Mouse (Mus musculus) MN1 (cell line): ENCODE results near the gene Rab5a.
"Not testable (repeated sequence)": the region's sequence is repeated elsewhere in the genome, so short reads cannot be mapped to it uniquely, and the experiment has no call there.

Experiments
- DNase-seq: peaks from one replicate; pipeline ENCODE4 v3.0.0-alpha.2; 2016; ENCODE audit warnings: low spot score

The Rab5a gene

DNA sequence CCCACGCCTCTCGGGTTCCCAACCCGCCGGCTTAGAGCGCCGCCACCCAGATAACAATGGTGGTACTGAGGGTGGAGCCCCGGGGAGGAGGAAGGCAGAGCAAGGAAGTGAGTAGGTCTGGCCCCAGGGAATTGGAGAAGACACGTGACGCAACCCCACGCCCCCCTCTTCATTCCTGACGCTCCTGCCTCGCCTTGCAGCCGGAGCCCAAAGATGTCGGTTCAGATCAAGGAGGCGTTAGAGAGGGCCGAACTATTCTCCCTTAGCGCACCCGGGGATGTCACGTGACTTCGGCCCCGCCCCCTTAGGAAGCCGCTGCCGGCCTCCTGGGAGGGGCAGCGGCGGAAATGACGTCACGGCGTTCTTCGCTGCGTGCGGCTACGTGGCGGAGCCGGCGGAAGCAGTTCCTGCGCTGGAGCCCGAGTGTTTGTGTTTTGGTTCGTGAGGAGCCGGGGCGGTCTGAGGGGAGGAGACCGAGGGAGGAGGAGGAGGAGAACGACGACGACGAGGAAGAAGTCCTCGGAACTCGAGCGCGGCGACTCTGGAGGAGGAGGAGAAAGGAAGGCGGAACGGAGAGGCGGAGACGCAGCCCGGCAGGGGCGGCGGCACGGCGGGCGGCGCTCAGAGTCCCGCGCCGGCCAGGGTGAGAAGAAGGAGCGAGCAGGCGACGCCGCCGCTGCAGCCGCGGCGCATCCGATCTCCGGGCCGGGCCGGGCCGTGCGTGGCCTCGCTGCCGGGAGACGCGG is at the start of gene Rab5a:
Gene Rab5a, plus strand, starts transcription at position 377 of the 746 bp plus-strand sequence.
- peak; percentile 100 for DNase-seq

DNA sequence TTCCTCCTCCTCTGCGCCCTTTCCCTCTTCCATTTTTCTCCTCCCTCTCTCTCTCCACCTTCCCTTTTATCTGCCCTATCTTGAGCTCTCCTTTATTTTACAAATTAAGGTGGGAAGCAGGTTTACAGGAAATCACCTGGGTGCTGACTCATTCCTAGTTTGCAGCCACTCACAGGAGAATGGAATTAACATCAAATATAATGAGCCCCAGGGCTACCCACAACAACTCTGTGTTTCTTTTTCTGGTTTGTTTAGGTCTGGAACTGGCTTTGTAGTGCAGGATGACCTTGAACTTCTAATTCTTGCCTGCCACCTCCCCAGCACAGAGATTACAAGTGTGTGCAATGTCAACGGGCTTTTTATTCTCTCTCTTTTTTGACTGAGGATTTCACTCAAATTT is 22.9 kb upstream of the Rab5a start:
- DNase-seq, result no peak

DNA sequence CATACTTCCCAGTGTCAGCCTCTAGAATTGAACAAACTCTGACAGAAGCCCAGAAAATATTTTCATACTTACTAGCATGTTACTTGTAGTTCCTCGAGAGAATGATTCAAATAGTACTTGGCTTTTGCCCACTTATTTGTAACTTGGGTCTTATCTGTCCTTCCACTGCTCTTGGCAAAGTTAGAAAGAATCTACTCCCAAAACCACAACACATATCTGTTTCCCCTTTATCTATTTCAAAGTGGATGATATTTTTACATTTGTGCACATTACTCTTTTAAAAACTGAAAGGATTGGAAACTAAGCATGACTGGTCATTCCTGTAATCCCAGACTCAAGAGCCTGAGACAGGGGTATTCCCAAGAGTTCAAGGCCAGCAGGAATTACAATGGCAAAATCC is 22.3 kb upstream of the Rab5a start:
- no peak for DNase-seq

DNA sequence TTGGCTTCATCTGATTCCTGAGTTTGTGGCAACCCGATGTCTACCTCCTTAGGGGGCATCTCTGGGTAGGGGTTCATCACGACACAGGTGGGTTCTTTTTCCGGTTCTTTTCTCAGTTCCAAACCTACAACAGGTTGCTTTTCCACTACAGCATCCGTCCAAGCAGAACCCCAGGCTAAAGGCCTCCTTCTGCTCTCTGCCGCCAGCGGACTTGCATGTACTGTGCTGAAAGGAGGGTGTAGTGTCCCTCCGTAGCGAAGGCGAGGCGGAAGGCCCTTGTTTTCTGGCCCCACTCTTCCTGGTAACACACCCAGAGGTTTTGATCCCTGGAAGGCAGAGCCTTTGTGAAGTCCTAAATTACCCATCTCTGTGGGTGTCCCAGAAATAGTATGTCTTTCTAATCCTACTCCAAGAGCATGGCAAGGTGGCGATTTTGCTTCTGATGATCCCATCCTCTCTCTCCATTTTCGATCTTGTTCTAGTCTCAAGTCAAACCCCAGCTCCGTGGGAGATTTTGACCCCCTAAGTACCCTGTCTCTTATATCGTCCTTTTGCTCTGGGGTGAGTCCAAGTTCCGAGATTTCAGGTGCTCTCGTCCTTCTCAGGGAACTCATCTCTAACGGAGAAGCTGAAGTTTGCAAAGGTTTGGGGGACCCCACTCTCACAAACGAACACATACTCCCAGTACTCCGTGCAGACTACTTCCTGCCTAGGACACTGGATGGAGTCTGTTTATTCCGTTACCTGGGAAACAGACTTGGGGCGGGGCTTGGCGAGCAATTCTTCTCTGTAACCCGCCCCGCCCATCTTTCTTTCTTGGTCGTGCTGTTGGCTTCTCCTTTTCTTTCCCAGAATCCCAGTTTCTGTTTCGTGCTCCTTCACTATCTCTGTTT is 16.2 kb upstream of the Rab5a start, which contains the start of gene Efhb:
Gene Efhb, minus strand, starts transcription at position 719 of the 893 bp plus-strand sequence.
- DNase-seq, result peak; percentile 95

DNA sequence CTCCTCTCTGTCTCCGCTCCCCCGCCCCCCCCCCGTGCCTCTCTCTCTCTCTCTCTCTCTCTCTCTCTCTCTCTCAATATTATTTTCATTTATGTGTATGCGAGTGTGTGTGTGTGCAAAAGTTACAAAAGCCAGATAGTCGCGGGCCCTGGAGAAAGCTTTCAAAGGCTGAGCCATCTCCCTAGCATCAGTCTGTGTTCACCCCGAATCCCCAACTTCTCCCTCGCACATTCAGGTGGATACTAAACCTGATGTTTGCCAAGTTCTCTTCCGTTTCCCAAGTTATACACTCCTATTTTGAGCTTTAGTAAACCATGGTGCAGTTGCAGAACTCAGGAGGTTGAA is 15.6 kb upstream of the Rab5a start:
- peak; percentile 17 for DNase-seq

DNA sequence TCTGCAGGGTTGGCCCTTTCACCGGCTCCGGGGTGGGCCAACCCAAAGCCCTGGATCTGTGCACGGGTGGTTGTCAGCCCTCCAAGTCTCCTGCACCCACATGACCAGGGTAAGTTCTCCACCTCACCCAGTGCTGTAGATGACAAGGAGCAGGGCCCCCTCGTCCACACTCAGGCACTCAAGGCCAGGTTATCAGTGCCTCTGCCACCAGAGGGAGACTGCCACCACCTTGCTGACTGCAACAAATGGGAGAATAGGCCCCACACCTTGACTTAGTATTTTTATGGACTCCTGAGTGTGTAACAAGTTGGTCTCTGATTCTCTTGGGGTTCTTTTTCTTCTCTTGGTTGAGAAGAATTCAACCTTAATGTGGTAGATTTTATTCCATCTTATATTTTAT is 13.5 kb upstream of the Rab5a start:
- no peak for DNase-seq

DNA sequence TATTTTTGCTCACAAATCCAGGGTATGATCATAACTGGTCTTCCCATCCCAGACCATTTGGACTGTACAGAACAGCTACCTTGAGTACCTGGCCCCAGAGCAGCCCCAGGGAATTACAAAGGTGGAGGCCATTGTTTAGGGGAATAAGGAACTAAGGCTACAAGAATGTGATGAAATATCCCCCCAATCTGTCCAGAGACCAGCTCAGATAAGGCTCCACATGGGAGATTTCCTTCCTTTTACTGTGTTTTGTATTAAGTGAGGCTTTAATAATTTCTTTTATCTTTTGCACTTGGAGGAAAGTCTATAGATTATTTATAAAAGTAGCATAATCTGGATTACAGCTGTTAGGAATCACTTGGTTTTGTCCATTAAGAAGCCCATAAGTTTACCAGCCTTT is 10.3 kb upstream of the Rab5a start:
- DNase-seq, result no peak

DNA sequence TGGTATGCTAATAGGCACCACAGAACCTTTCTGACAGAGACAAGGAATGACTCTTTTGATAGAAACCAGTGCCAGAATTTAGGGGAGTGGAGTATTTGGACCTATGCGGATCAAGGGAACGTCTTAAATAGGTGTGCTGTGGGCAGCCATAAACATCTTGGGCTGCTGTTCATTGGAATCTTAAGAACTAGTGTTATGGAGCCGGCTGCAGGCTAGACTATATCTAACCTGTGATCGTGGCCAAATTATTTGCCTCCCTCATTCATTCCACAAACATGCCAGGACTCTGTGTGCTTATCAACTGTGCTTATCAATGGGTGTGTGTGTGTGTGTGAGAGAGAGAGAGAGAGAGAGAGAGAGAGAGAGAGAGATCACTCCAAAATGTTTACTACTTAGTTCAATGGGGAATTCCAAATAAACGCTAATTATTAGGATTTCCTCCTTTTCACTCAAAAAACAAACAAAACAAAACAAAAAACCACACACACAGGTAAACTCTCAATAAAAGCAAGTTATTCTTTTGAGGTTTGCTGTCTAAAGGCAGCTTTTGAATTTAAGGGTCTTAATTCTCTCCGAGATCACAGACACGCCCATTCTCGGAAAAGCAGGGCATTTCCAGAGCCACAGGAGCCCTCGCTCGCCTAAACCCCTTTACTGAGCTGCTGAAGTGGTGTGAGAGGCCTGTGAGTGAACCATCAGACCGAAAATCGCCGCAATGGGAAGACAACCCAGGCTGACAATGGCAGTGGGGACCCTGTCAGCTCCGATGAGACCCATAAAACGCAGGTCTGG is 772 bp upstream of the Rab5a start:
- DNase-seq, result peak; percentile 22

DNA sequence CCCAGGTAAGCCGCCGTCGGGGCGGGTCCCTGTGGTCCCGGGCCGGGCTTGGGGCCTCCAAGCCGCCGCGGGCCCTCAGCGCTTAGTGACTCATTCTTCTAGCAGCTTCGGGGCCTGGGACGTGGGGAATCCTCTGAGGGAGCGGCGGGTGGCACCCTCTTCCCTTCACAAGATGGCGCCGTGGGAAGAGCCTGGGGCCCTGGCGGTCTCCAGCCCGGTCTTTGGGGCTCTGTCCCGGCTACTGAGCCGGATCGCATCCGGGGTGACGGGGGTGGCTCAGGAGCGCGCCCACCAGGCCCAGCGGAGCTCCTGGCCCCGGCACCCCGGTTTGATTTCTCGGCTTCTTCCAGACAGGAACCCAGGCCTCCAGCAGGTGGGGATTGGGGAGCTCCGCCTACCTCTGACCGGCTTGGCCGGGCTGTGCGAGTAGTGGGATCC is 589 bp downstream of the Rab5a start:
- peak; percentile 75 for DNase-seq

DNA sequence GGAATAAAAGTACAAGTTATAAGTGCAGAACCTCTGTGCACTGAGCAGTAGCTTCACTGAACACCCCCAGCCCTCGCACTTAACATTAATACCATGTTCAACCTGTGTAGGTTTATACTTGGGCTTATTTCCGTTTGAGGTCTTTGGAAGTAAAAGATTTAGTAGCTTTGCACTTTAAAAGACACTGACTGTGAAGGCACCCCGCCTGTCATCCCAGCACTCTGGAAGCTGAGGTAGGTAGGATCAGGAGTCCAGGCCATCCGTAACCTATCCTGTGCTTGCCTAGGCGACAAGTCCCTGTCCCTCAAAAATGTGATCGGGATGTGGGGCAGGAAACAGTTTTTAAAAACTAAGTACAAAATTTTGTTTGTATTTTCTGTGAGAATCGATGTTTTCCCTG is 1.4 kb downstream of the Rab5a start:
- no peak for DNase-seq

DNA sequence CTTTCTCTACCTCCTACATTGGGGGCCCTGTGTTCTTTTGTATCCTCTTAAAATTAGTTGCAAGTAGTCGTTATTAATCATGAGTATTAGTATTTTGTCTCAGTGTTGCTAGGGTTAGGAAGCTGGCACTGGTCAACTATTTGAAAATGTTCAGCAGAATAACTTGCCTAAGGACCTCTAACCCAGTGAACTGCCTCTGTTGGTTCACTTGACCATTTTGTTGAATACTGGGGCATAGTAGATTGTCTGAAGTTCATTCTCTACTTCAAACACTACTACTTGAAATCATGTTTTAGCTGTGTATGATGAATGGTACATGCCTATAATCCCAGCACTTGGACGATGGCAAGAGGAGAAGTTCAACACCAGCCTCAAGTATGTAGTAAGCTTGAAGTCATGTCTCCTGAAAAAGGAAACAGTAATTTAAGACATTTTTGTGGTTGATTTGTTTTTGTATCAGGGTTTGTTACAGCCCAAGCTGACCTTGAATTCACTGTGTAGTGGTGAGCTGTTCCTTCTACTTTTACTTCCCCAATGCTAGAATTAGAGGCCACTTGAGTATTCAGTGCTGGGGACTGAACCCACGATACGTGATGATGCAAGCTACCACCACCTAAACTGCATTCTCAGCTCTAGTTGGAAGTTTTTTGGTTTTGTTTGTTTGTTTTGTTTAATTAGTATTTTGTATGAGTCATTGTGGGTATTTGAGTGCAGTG is 9.4 kb downstream of the Rab5a start:
- no peak for DNase-seq

DNA sequence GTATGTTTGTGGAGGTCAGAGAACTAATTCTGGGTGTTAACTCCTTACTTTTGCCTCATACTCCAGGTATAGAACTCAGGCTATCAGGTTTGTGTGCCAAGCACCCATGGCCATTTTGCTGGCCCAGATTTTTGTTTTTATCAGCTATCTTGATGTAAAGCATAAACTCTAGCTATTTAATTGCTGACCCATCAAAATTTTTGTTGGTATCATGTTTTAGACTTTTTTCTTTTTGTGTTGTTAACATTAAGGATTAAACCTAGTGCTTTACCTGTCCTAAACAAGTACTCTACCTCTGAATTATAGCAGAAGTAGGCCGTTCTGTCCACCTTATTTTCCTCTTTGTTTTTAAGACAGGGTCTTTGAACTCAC is 10.0 kb downstream of the Rab5a start:
- no peak for DNase-seq

DNA sequence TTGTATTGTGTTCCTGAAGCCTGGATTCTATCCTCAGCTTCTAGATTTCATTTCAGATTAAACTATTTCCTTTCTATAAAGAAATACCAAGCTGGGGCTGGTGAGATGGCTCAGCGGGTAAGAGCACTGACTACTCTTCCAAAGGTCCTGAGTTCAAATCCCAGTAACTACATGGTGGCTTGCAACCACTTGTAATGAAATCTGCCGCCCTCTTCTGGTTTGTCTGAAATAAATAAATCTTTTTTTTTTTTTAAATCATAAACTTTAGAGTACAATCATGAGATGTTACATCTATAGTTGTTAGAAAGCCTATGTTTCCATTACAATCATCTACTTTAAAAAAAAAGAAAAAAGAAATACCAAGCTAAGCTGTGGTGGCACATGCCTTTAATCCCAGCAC is 23.9 kb downstream of the Rab5a start:
- no peak for DNase-seq

DNA sequence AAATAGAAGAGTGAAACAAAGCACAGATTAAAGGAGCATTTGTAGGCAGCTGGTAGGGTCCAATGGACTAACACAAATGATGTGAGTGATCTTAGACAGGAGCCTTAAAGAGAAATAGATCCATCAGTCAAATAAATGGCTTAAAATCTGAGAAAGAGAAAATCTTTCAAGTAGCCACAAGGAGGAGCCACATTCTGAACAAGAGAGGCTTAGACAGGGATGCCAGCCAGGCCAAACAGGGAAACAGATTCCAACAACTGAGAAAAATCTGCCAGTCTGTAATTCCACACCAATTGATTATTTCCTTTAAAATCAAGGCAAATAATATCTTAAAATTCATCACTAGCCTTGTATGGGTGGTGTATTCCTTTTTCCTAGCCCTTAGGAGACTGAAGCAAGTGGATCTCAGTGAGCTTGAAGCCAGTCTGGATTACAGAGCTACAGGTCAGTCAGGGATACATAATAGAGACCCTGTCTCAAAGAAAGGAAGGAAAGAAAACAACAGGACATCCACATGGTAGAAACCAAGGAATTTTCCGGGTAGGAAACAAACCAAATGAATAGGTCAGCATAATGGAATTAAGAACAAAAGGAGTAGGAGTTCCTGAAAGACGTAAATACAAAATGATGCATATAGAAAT is 33.4 kb downstream of the Rab5a start:
- DNase-seq, result peak; percentile 66

DNA sequence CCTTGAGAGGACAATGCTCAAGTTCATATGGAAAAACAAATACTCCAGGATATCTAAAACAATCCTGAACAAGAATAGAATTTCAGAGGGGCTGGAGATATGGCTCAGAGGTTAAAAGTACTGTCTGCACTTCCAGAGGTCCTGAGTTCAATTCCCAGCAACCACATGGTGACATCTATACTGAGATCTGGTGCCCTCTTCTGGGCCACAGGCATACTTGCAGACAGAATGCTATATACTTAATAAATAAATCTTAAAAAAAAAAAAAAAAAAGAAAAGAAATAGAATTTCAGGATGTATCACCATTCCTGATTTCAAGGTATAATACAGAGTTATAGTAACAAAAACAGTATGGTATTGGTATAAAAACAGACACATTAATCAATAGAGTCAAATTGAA is 40.3 kb downstream of the Rab5a start:
- no peak for DNase-seq

DNA sequence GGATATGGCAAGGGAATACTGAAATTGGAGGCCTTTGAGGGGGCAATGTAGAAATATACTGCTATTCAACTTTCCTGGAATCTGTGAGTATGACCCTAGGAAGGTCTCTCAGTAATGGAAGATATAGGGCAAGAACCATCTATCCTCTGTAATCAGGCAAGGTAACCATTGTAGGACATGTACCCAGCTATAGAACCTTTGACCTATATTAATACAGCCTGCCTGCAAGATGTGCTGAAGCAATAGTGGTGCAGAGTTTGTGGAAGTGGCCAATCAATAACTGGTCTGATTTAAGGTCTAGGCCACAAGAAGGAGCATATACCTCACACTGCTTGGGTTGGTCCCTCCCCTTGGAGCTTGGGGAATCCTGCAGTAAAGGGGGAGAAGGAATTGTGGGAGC is 41.5 kb downstream of the Rab5a start:
- no peak for DNase-seq

DNA sequence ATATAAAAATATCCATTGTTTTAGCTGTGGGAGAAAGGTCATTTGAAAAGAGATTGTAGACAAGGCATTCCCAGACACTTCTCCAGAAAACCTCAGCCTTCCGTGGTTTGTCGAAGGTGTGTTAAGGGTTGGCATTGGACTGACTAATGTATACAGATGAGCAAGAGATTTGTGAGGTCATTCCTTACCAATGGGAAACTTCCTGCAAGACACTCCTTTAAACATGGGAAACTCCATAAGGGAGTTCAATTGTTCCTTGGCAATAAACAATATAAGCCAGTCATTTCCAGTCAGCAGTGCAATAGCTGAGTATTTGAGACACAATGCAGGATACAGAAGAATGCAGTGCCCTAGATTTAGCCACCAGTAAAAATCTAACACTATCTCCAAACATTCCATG is 49.0 kb downstream of the Rab5a start:
- no peak for DNase-seq

DNA sequence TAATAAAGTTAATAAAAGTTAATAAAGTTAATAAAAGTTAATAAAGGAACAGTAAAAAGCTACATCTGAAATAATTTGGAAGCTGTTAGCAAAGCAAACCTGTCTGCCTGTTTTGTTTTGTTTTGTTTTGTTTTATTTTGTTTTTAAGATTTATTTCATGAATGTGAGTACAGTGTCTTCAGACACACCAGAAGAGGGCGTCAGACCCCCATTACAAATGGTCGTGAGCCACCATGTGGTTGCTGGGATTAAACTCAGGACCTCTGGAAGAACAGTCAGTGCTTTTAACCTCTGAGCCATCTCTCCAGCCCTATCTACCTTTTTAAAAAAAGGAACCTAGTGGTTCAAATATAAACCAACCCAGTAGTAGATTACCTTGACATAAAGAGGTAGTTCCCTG is 52.1 kb downstream of the Rab5a start:
- DNase-seq, result no peak

DNA sequence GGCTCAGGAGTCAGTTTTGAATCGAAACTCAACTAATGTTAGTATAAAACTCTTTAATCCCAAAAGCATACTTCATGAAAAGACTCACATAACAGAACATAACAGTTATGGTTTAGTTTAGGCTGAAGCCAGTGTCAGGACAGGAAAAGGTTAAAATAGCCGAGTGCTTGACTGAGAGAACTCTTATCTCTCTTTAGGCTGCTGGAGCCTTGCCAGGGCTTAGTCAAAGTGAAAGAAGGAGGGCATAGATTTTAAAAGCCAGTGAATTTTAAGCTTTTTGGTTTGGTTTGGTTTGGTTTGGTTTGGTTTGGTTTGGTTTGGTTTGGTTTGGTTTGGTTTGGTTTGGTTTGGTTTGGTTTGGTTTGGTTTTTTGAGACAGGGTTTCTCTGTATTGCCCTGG is 53.4 kb downstream of the Rab5a start:
- DNase-seq, result no peak

DNA sequence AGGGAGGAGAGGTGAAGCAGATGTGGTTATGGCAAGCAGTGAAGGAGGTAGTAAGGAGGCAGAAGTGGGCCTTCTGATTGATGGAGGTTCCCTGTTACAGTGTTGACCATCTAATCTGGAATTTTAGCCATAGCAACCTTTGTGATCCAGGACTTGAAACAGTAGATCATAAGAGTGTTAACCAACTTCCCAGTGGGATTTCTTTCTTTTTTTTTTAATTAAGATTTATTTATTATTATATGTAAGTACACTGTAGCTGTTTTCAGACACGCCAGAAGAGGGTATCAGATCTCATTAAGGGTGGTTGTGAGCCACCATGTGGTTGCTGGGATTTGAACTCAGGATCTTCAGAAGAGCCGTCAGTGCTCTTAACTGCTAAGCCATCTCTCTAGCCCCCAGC is 60.3 kb downstream of the Rab5a start, which contains the start of gene Pp2d1:
Gene Pp2d1, minus strand, starts transcription at position 101 of the 400 bp plus-strand sequence.
- DNase-seq, result not testable (repeated sequence)

DNA sequence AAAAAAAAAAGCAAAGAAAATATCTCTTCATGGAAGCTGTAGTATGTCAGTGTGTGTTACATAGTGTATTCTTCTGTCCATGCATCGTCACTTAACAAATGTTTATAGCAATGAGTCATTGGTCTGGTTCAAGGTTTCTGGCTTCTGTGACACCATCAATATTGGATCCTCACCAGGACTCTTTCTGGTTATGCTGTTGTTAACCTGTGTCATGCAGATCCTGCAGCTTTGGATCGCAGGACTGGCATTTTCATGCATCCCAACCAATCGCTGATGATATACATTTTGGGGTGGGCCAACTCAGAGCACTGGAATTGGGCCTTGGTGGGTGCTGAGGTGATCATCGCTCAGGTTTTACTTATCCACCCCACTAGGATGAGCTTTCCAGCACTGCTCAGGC is 63.5 kb downstream of the Rab5a start:
- DNase-seq, result no peak
